Mouse (Mus musculus): ENCODE measurements around the gene B4galnt2.

DNA sequence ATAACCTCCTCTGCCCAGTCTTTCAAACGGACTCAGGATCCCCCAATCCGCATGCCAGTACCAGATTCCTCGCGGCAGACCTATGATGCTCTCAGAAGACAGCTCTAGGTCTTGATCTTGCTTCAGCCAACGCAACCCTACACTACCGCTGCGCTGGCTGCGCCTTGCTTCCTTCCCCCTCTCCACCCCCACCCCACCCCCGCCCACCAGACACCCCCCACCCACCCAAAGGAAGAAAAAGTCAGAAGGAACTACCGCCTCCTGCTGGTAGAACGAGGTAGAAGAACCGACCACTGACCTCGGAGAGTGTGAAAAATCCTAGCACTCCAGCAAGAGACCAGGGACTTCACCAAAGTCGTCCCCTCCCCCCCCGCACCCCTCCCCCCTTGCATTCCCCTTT, 83.0 kb downstream of the B4galnt2 start:
- no peak for TF ChIP-seq CTCF (IDR thresholded peaks at IDR 0.05; ENCODE audit: extremely low read depth, insufficient read depth, low read length)
- no peak for TF ChIP-seq POLR2A (IDR thresholded peaks at IDR 0.05; ENCODE audit: extremely low read depth, insufficient read depth, low read length)

Measured in cortical plate, adult 2 months (tissue).